Mouse (Mus musculus): ENCODE measurements around the gene Cfap45.

DNA sequence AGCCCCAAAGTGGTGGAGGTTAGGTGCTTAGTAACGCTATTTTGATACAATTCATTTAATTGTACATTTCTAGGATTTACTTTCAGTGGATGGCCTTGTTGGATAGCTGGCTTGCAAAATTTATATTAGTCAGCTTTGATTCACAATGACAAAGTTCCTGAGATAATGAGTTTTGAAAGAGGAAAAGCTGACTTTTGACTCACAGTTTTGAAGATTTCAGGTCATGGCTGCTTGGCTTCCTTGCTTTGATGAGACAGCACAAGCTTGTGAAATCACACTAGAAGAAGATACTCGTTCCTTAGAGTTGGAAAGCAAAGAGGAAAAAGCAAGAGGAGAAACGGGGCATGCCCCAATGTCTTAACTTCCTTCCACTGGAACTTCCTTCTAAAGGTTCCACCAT is 45.5 kb downstream of the Cfap45 start:
- TF ChIP-seq CTCF (IDR thresholded peaks at IDR 0.05; ENCODE audit: borderline replicate concordance, insufficient read depth, low read length), result no peak
- TF ChIP-seq POLR2A (IDR thresholded peaks at IDR 0.05; ENCODE audit: low read depth, low read length), result no peak

Data from embryonic fibroblast, embryonic 13.5 days (primary cell).